ENCODE assay signal across 12 mouse cellular contexts in the genomic region with DNA sequence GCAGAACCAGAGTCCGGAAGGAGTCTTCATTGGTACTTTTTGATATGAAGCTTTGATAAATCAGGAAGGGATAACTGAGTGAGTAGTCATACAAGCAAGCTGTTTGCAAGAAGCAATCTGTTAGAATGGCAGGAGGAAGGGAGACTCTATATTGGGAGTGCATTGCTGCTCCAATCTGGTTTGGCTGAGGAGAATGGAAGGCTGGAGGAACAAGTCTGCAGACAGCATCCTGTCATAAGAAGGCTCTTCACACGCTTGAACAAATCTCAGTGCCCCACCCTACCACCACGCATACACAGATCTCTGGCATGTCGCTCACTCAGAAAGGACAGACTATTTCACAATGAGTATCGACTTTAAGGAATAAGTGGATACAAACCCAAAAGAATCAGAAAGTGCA.
"Had no signal": no experiment of that assay in that cellular context is flagged by ENCODE, and none has a peak within 500 bp of the region (broad histone marks: within the 10 kb centered on the region; RNA-seq: fewer than 3 reads in every experiment).

No protein-coding gene starts in this region.

- DNase-seq: kidney, adult 8-10 months; kidney, postnatal 4 days; lung, embryonic 14.5 days; lung, postnatal 10 days; lung, postnatal 4 days; midbrain, embryonic 14.5 days; thymus, postnatal 4 days had no signal

- ATAC-seq: liver, embryonic 12.5 days had no signal

- H3K27ac ChIP-seq: kidney, postnatal 0 days; limb, embryonic 15.5 days; liver, embryonic 12.5 days; midbrain, embryonic 10.5 days; neural tube, embryonic 12.5 days had no signal

- H3K4me3 ChIP-seq: limb, embryonic 15.5 days; liver, embryonic 12.5 days; midbrain, embryonic 10.5 days; neural tube, embryonic 12.5 days had no signal
